Mouse (Mus musculus): ENCODE results near the gene B4galnt1.
"Not testable (repeated sequence)": the region's sequence is repeated elsewhere in the genome, so short reads cannot be mapped to it uniquely, and the experiment has no call there.

Gene B4galnt1

DNA sequence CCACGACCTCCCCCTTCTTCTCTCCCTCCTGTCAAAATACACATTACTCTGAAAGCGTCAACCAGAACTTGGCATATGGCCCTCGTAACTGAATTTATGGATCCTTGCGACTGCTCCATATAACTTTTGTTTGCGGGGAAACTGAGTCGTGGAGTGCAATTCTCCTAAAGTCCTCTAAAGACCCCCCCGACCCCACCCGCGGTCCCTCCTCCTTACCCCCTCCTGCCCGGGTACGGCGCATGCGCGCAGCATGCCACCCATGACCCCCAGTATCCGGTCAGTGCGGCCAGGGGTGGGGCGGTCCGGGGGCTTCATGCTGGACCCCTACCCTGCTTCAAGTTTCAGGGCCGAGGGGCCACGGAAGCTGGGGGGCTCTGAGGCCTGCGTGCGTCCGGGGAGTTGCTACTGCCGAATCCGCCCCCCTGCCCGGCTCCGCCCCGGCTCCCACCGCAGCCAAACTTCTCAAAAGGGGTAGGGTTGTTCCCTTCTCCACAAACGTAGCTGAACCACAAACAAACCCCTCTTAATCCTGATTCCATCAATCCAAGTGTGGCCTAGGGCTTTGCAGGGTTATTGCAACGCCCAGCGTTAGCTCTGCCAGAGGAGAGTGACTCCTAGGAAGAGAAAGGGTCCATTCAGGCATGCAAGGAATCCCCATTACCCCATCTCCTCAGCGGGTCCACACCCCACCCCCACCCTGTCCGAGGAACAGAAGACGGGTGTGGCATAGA is 24.8 kb downstream of the B4galnt1 start, which contains the start of gene Arhgef25:
Gene Arhgef25 (minus strand): TSS at position 433 of the 731 bp plus-strand sequence.
- peak in 1 of 2 experiments; percentile 57 for DNase-seq

GRCm38 (mm10) chr10:127190398-127191190 is 25.6 kb downstream of the B4galnt1 start:
- DNase-seq: no peak

- DNase-seq: no peak
Observed at GRCm38 (mm10) chr10:127191191-127192056, 26.4 kb downstream of the B4galnt1 start.

DNA sequence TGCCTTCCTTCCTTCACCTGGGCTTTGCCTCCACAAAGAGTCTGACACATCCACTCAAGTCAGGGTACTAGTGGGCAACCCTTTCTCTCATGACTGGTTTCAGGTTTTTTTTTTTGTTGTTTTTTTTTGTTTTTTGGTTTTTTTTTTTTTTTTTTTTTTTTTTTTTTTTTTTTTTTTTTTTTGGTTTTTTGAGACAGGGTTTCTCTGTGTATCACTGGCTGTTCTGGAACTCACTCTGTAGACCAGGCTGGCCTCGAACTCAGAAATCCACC is 27.0 kb downstream of the B4galnt1 start:
- DNase-seq: not testable (repeated sequence)

GRCm38 (mm10) chr10:127193011-127193410 is 28.0 kb downstream of the B4galnt1 start:
- no peak for DNase-seq

- peak; percentile 75 to 84 for DNase-seq
Observed at GRCm38 (mm10) chr10:127194428-127195327, 29.7 kb downstream of the B4galnt1 start.

- peak; percentile 69 to 76 for DNase-seq
Observed at GRCm38 (mm10) chr10:127195328-127196129, 30.5 kb downstream of the B4galnt1 start, which contains the start of gene Dtx3. TSS of gene Dtx3 (minus strand) at chr10:127195728.

DNA sequence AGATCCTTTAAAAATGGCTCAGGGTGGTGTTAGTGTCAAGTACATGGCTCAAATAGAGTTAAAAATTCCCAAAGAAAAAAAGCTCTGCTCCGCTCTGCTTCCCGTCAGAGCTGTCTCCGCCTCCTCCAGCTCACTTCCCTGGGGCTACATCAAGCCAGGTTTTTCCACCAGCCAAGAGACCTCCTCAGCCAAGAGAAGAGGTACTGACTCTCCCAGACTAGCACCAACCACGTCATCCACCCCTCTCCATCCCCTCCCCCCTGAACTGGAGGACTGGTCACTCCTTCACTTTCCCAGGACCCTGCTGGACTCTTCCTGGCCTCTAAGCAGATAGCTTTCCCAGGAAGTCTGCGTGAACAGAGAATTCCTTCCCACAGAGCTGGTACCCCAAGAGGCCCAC is 31.4 kb downstream of the B4galnt1 start:
- peak; percentile 62 to 72 for DNase-seq

GRCm38 (mm10) chr10:127197104-127197503 is 32.1 kb downstream of the B4galnt1 start:
- no peak for DNase-seq

- no peak for DNase-seq
Observed at GRCm38 (mm10) chr10:127197505-127198110, 32.6 kb downstream of the B4galnt1 start.

DNA sequence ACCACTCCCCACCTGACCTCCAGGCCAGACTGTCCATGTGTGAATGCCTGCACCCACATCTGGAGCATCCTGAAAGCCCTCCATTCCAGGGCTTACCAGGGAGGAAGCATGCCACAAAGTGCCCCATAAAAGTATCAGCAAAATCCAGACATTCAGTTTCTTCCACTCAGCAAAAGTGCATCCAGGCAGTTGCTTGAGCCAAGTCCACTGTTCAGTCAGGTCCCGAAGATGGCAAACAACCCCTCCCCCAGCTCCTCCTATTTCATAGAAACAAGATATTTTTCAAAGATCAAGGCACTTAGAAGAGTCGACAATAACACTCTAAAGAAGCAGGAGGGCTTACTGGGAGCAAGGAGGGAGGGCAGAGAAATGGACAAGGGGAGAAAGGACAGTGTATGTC is 33.5 kb downstream of the B4galnt1 start:
- no peak for DNase-seq

GRCm38 (mm10) chr10:127199068-127199467 is 34.0 kb downstream of the B4galnt1 start:
- DNase-seq: no peak

DNA sequence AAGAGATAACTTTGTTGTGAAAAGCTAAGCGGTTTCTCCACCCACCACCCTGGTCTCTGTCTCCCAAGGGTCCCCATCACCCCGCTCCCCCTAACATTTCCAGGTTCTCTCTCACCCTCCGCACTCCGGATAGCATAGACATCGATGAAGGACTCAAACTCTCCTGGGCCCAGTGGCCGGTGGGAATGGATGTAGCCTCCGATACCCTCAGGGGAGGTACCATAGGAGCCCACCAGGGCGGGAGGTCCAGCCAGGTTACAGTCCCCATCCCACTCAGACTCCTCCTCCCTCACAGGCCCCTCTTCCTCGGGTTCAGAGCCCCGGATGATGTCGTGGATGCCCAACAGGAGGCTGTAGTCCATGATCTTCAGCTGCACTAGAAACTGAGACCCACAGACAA is 34.4 kb downstream of the B4galnt1 start:
- DNase-seq: no peak

- DNase-seq: no peak
Observed at GRCm38 (mm10) chr10:127200279-127200678, 35.3 kb downstream of the B4galnt1 start.

- no peak for DNase-seq
Observed at GRCm38 (mm10) chr10:127203106-127203505, 38.1 kb downstream of the B4galnt1 start.

- no peak for DNase-seq
Observed at GRCm38 (mm10) chr10:127204589-127204988, 39.6 kb downstream of the B4galnt1 start.

- DNase-seq: no peak
Observed at GRCm38 (mm10) chr10:127205373-127205772, 40.3 kb downstream of the B4galnt1 start.

DNA sequence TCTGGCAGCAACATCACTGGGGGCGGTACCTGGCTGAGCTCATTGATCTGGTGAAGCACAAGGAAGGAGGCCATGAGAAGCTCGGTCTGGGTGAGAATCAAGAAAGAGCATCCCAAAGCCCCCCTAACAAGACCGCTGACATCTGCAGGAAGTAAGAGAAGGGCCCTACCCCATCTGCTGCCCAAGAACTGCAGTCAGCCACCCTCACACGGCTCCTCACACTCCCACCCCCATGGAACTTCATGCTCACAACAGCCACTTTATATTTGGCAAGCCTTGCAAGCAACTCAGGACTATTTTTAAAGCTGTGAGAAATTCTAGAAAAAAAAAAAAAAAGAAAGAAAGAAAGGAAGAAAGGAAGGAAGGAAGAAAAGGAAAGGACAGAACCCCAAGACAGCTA is 43.9 kb downstream of the B4galnt1 start:
- no peak for DNase-seq

DNA sequence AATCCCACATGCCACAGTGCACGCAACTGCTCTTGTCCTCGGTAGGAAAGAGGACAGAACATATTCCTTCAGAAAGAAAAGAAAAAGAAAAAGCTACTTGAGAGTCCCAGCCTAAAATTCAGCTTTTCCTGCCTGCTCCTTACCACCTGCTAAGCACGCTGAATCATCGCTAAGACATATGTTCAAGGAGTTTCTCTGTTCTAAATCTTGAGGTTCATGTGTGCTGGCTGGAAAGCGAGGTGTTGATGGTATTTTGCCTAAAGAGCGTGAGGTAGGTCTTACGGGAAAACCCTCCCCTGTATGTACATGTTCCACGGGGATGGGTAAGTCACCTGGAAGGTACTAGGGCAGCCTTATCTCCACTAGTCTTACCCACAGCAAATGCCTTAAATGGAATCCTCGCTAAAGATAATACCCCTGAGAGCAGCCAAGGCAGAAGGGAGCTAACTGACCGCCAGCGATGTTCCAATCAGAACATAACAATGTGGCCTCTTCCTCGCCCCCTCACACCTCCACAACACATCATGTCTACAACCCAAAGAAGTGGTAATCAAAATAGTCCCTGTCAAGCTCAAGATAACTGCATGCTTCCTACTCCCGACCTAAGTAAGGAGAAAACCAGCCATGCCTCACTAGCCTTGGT is 45.0 kb downstream of the B4galnt1 start:
- DNase-seq: no peak

GRCm38 (mm10) chr10:127210961-127211405 is 46.0 kb downstream of the B4galnt1 start:
- no peak for DNase-seq
